Mouse (Mus musculus) lung, adult 2 months (tissue): ENCODE data around the gene Dnaja1.

Experiments
- CTCF ChIP-seq: fragments of 200-500 bp; IDR thresholded peaks from 2 replicates; pipeline ENCODE4 v1.5.1; 2011; ENCODE audit warnings: mild to moderate bottlenecking, low read length, control low read depth; ENCODE audit not compliant: insufficient read depth
- POLR2A ChIP-seq: fragments of 200-500 bp; IDR thresholded peaks from 2 replicates; pipeline ENCODE4 v1.6.1; 2011; ENCODE audit warnings: low read depth, mild to moderate bottlenecking, control low read depth, low read length, borderline replicate concordance; ENCODE audit errors: extremely low read depth

GRCm38 (mm10) chr4:40702797-40703709, 18.9 kb upstream of the Dnaja1 start, which contains the start of gene Aptx:
- TF ChIP-seq CTCF (no peak), POLR2A (peak; percentile 87; the same call in 1 of the 2 replicates)
